Mouse (Mus musculus) cerebellum, adult 2 months (tissue): ENCODE data around the gene Il18r1.

Experiments used
- CTCF ChIP-seq: fragments of 200-500 bp; IDR thresholded peaks from 2 replicates; pipeline ENCODE4 v1.5.1; 2011; ENCODE audit warnings: low read depth, mild to moderate bottlenecking, control low read depth, low read length, moderate library complexity, borderline replicate concordance; ENCODE audit not compliant: insufficient read depth
- POLR2A ChIP-seq: fragments of 200-500 bp; IDR thresholded peaks from 2 replicates; pipeline ENCODE4 v1.6.1; 2011; ENCODE audit warnings: low read length, control low read depth, borderline replicate concordance; ENCODE audit not compliant: insufficient read depth

- no peak for TF ChIP-seq POLR2A
- no peak for TF ChIP-seq CTCF
These were observed 35.1 kb upstream of the Il18r1 start for GRCm38 (mm10) chr1:40430143-40430834.
